Mouse (Mus musculus) liver, embryonic 14.5 days (tissue): ENCODE results near the gene Nol12. TPM values are rescaled to one million over a fixed set of nuclear protein-coding genes. Genes with fewer than 3 reads are reported as not detected.

Experiments used
- ATAC-seq: fragments of 200-750 bp; cut with Nextera tagmentation; 2 replicates; pipeline ENCODE4 v1.8.0; 2017; ENCODE audit warnings: moderate number of reproducible peaks, mild to moderate bottlenecking, moderate library complexity; ENCODE audit not compliant: insufficient read depth
- DNase-seq, 3 experiments: peaks; one replicate each; pipeline ENCODE4 v3.0.0-alpha.2; 2012 to 2013; ENCODE audit warnings: low read depth in 3 of 3, low spot score in 3 of 3
- H3K27ac ChIP-seq: fragments of 300-500 bp; sonication (generic); 2 replicates; pipeline ENCODE4 v1.5.1; 2014; ENCODE audit warnings: moderate library complexity, mild to moderate bottlenecking, control low read depth, inconsistent platforms
- H3K27me3 ChIP-seq: fragments of 300-500 bp; sonication (generic); 2 replicates; pipeline ENCODE4 v1.6.1; 2014; ENCODE audit warnings: mild to moderate bottlenecking, low read length, moderate library complexity; ENCODE audit not compliant: control insufficient read depth, insufficient read depth
- H3K36me3 ChIP-seq: fragments of 300-500 bp; sonication (generic); replicated peaks from 2 replicates; pipeline ENCODE4 v1.6.1; 2014; ENCODE audit warnings: low read depth; ENCODE audit not compliant: control insufficient read depth, insufficient read depth
- H3K4me1 ChIP-seq, 2 experiments: fragments of 200-500 bp in 1 of 2; fragments of 300-500 bp in 1 of 2; sonication (generic) in 1 of 2; replicated peaks; 2 replicates each; pipeline ENCODE4 v1.6.1; 2012 to 2014; ENCODE audit warnings: antibody characterized with exemption in 1 of 2, inconsistent platforms in 1 of 2, low read length in 1 of 2; ENCODE audit not compliant: control insufficient read depth in 2 of 2, insufficient read depth in 2 of 2
- H3K4me2 ChIP-seq: fragments of 300-500 bp; sonication (generic); 2 replicates; pipeline ENCODE4 v1.6.1; 2014; ENCODE audit warnings: low read depth, mild to moderate bottlenecking, control low read depth, moderate library complexity
- H3K4me3 ChIP-seq, 2 experiments: fragments of 200-500 bp in 1 of 2; fragments of 300-500 bp in 1 of 2; sonication (generic) in 1 of 2; 2 replicates each; pipeline ENCODE4 v1.5.1; 2012 to 2014; ENCODE audit warnings: low read depth in 2 of 2, low read length in 2 of 2, mild to moderate bottlenecking in 2 of 2, control low read depth in 1 of 2, inconsistent platforms in 1 of 2, moderate library complexity in 1 of 2; ENCODE audit not compliant: insufficient read depth in 1 of 2
- H3K9ac ChIP-seq: fragments of 300-500 bp; sonication (generic); replicated peaks from 2 replicates; pipeline ENCODE4 v1.6.1; 2014; ENCODE audit warnings: mild to moderate bottlenecking, control low read depth, moderate library complexity
- H3K9me3 ChIP-seq: fragments of 300-500 bp; sonication (generic); 2 replicates; pipeline ENCODE4 v1.6.1; 2016; ENCODE audit warnings: low read length, mixed read lengths; ENCODE audit not compliant: control insufficient read depth
- CTCF ChIP-seq: IDR thresholded peaks from 2 replicates; pipeline ENCODE4 v1.5.1; 2016; ENCODE audit warnings: antibody characterized with exemption, low read depth, control low read depth
- EP300 ChIP-seq: IDR thresholded peaks from 2 replicates; pipeline ENCODE4 v1.6.1; 2016; ENCODE audit warnings: antibody characterized with exemption, low read depth
- WGBS: fragments of 180-500 bp; shearing (Covaris S2); extraction: QIAGEN DNeasy Blood & Tissue Kit; methylation state at CpG from one replicate; pipeline ENCODE4 v1.1.7; 2014; ENCODE audit not compliant: insufficient replicate concordance; 5-methylcytosine and 5-hydroxymethylcytosine counted together
- microRNA-seq: library from miRNA; unstranded; fragments of <30 nt; microRNA quantifications from one replicate; pipeline ENCODE4, GENCODE M21; 2016
- polyA plus RNA-seq, 2 experiments: library from polyadenylated mRNA; depleted of rRNA in 1 of 2; stranded (reverse) in 1 of 2; unstranded in 1 of 2; fragments of >200 nt; fragmentation: Nextera tagmentation in 1 of 2; extraction: Ambion mirVana in 1 of 2; gene quantifications; 2 replicates each; pipeline versions ENCODE4 v1.2.1 to v1.2.3; 2012 to 2014

Gene Nol12
- polyA plus RNA-seq, 2 experiments, result 17.5 to 32.7 TPM

GRCm38 (mm10) chr15:78989152-78990092, 54.7 kb downstream of the Nol12 start:
- no peak for DNase-seq
- no peaks in the 10 kb centered on the region for H3K27me3 ChIP-seq
- no peak overlapping the region for H3K9ac ChIP-seq
- no peaks in the 10 kb centered on the region for H3K9me3 ChIP-seq
- H3K36me3 ChIP-seq, result peaks cover 29% of the 10 kb centered on the region
- no peak for ATAC-seq
- no peak overlapping the region for H3K4me2 ChIP-seq
- TF ChIP-seq EP300, result no peak
- no peak for TF ChIP-seq CTCF
- no peak overlapping the region for H3K27ac ChIP-seq
- H3K4me1 ChIP-seq, result peaks cover 1 to 4% of the 10 kb centered on the region in 2 experiments
- 75% methylated on average over 14 of the region's 14 CpGs for WGBS
- no peak overlapping the region for H3K4me3 ChIP-seq

- Histone ChIP-seq H3K4me3 (no peak overlapping the region), H3K27me3 (no peaks in the 10 kb centered on the region), H3K36me3 (peaks cover 35% of the 10 kb centered on the region), H3K9ac (no peak overlapping the region), H3K27ac (no peak overlapping the region), H3K4me1 (no peaks in the 10 kb centered on the region), H3K4me2 (no peak overlapping the region), H3K9me3 (no peaks in the 10 kb centered on the region)
- TF ChIP-seq EP300 (no peak), CTCF (no peak)
- 87% methylated on average over 9 of the region's 9 CpGs for WGBS
- DNase-seq, result no peak
- ATAC-seq, result no peak
These were observed 55.3 kb downstream of the Nol12 start for GRCm38 (mm10) chr15:78990093-78990463.

GRCm38 (mm10) chr15:78990970-78991525, 56.3 kb downstream of the Nol12 start:
- no peak for DNase-seq

GRCm38 (mm10) chr15:78992235-78992634, 57.5 kb downstream of the Nol12 start:
- TF ChIP-seq EP300 (no peak), CTCF (peak; percentile 55)
- Histone ChIP-seq H3K27ac (no peak overlapping the region), H3K4me3 (no peak overlapping the region), H3K4me1 (peaks cover 0 to 3% of the 10 kb centered on the region in 2 experiments; a peak in 2 of 4 replicates), H3K4me2 (no peak overlapping the region), H3K9me3 (no peaks in the 10 kb centered on the region), H3K27me3 (no peaks in the 10 kb centered on the region), H3K9ac (no peak overlapping the region), H3K36me3 (peaks cover 37% of the 10 kb centered on the region)
- DNase-seq (no peak), ATAC-seq (no peak)
- WGBS, result 81% methylated on average over 7 of the region's 7 CpGs

More at GRCm38 (mm10) chr15:78990970-78991525, 56.3 kb downstream of the Nol12 start:
- no peak for TF ChIP-seq CTCF
- no peak for TF ChIP-seq EP300
- Histone ChIP-seq H3K4me3 (no peak overlapping the region), H3K4me1 (peaks cover 0 to 2% of the 10 kb centered on the region in 2 experiments; a peak in 2 of 4 replicates), H3K9me3 (no peaks in the 10 kb centered on the region), H3K27ac (no peak overlapping the region), H3K36me3 (peaks cover 37% of the 10 kb centered on the region), H3K4me2 (no peak overlapping the region), H3K9ac (no peak overlapping the region), H3K27me3 (no peaks in the 10 kb centered on the region)
- 88% methylated on average over 25 of the region's 25 CpGs for WGBS
- ATAC-seq, result no peak

GRCm38 (mm10) chr15:78992925-78993324, 58.2 kb downstream of the Nol12 start:
- WGBS, result 93% methylated on average over 24 of the region's 24 CpGs
- Histone ChIP-seq H3K27me3 (no peaks in the 10 kb centered on the region), H3K9me3 (no peaks in the 10 kb centered on the region), H3K27ac (no peak overlapping the region), H3K4me1 (peaks cover 0 to 3% of the 10 kb centered on the region in 2 experiments; a peak in 2 of 4 replicates), H3K4me2 (no peak overlapping the region), H3K9ac (no peak overlapping the region), H3K36me3 (peaks cover 37% of the 10 kb centered on the region), H3K4me3 (no peak overlapping the region)
- DNase-seq (no peak), ATAC-seq (no peak)
- TF ChIP-seq CTCF (no peak), EP300 (no peak)

Small RNA genes within 50 kb of the gene (microRNA-seq; reads per million reads assigned to microRNA genes)
- not detected for gene Mir6955

Other genes with a start within 250 kb of the Nol12 start
- not detected in 2 replicates for gene Elfn2, start 216.2 kb upstream of the Nol12 start, polyA plus RNA-seq (2012; rRNA removed)
- gene Elfn2, start 216.2 kb upstream of the Nol12 start, polyA plus RNA-seq (2014; fragmentation: Nextera tagmentation; extraction: Ambion mirVana), result 0.04 TPM in 1 of 2 replicates, not detected in the other
- 3.4 and 3.7 TPM in 2 replicates for gene Mfng, start 161.5 kb upstream of the Nol12 start, polyA plus RNA-seq (2012; rRNA removed)
- gene Mfng, start 161.5 kb upstream of the Nol12 start, polyA plus RNA-seq (2014; fragmentation: Nextera tagmentation; extraction: Ambion mirVana), result 2.9 and 3.6 TPM in 2 replicates
- 2.2 and 2.5 TPM in 2 replicates for gene Card10, start 131.9 kb upstream of the Nol12 start, polyA plus RNA-seq (2012; rRNA removed)
- gene Card10, start 131.9 kb upstream of the Nol12 start, polyA plus RNA-seq (2014; fragmentation: Nextera tagmentation; extraction: Ambion mirVana), result 1.1 and 1.3 TPM in 2 replicates
- 8.1 and 10.1 TPM in 2 replicates for gene Cdc42ep1, start 92.3 kb upstream of the Nol12 start, polyA plus RNA-seq (2012; rRNA removed)
- gene Cdc42ep1, start 92.3 kb upstream of the Nol12 start, polyA plus RNA-seq (2014; fragmentation: Nextera tagmentation; extraction: Ambion mirVana), result 7.8 and 8.6 TPM in 2 replicates
- gene Lgals2, start 79.4 kb upstream of the Nol12 start, polyA plus RNA-seq (2012; rRNA removed), result 8.7 and 9.8 TPM in 2 replicates
- 14.0 and 15.0 TPM in 2 replicates for gene Lgals2, start 79.4 kb upstream of the Nol12 start, polyA plus RNA-seq (2014; fragmentation: Nextera tagmentation; extraction: Ambion mirVana)
- gene Gga1, start 57.7 kb upstream of the Nol12 start, polyA plus RNA-seq (2012; rRNA removed), result 16.6 and 19.1 TPM in 2 replicates
- gene Gga1, start 57.7 kb upstream of the Nol12 start, polyA plus RNA-seq (2014; fragmentation: Nextera tagmentation; extraction: Ambion mirVana), result 13.6 and 15.6 TPM in 2 replicates
- 0.03 and 0.17 TPM in 2 replicates for gene Gm49510, start 35.3 kb upstream of the Nol12 start, polyA plus RNA-seq (2012; rRNA removed)
- 0.10 and 0.13 TPM in 2 replicates for gene Gm49510, start 35.3 kb upstream of the Nol12 start, polyA plus RNA-seq (2014; fragmentation: Nextera tagmentation; extraction: Ambion mirVana)
- gene Sh3bp1, start 35.2 kb upstream of the Nol12 start, polyA plus RNA-seq (2012; rRNA removed), result 22.2 and 23.2 TPM in 2 replicates
- 13.3 and 15.3 TPM in 2 replicates for gene Sh3bp1, start 35.2 kb upstream of the Nol12 start, polyA plus RNA-seq (2014; fragmentation: Nextera tagmentation; extraction: Ambion mirVana)
- 9.3 and 9.7 TPM in 2 replicates for gene Pdxp, start 21.0 kb upstream of the Nol12 start, polyA plus RNA-seq (2012; rRNA removed)
- gene Pdxp, start 21.0 kb upstream of the Nol12 start, polyA plus RNA-seq (2014; fragmentation: Nextera tagmentation; extraction: Ambion mirVana), result 6.4 and 7.8 TPM in 2 replicates
- 447 and 459 TPM in 2 replicates for gene Lgals1, start 8.2 kb upstream of the Nol12 start, polyA plus RNA-seq (2012; rRNA removed)
- 641 and 675 TPM in 2 replicates for gene Lgals1, start 8.2 kb upstream of the Nol12 start, polyA plus RNA-seq (2014; fragmentation: Nextera tagmentation; extraction: Ambion mirVana)
- gene Triobp, start 12.8 kb downstream of the Nol12 start, polyA plus RNA-seq (2012; rRNA removed), result 16.1 and 17.0 TPM in 2 replicates
- 12.3 and 13.6 TPM in 2 replicates for gene Triobp, start 12.8 kb downstream of the Nol12 start, polyA plus RNA-seq (2014; fragmentation: Nextera tagmentation; extraction: Ambion mirVana)
- 53.1 and 65.2 TPM in 2 replicates for gene H1f0, start 93.5 kb downstream of the Nol12 start, polyA plus RNA-seq (2012; rRNA removed)
- 47.8 and 52.8 TPM in 2 replicates for gene H1f0, start 93.5 kb downstream of the Nol12 start, polyA plus RNA-seq (2014; fragmentation: Nextera tagmentation; extraction: Ambion mirVana)
- gene Galr3, start 107.0 kb downstream of the Nol12 start, polyA plus RNA-seq (2012; rRNA removed), result 0.30 and 0.50 TPM in 2 replicates
- gene Galr3, start 107.0 kb downstream of the Nol12 start, polyA plus RNA-seq (2014; fragmentation: Nextera tagmentation; extraction: Ambion mirVana), result not detected in 2 replicates
- gene Ankrd54, start 128.0 kb downstream of the Nol12 start, polyA plus RNA-seq (2012; rRNA removed), result 39.9 and 43.4 TPM in 2 replicates
- gene Ankrd54, start 128.0 kb downstream of the Nol12 start, polyA plus RNA-seq (2014; fragmentation: Nextera tagmentation; extraction: Ambion mirVana), result 37.7 and 48.3 TPM in 2 replicates
- 99.9 and 104 TPM in 2 replicates for gene Eif3l, start 140.2 kb downstream of the Nol12 start, polyA plus RNA-seq (2012; rRNA removed)
- gene Eif3l, start 140.2 kb downstream of the Nol12 start, polyA plus RNA-seq (2014; fragmentation: Nextera tagmentation; extraction: Ambion mirVana), result 130 and 132 TPM in 2 replicates
- gene Micall1, start 174.0 kb downstream of the Nol12 start, polyA plus RNA-seq (2012; rRNA removed), result 1.6 and 1.7 TPM in 2 replicates
- 0.69 and 0.71 TPM in 2 replicates for gene Micall1, start 174.0 kb downstream of the Nol12 start, polyA plus RNA-seq (2014; fragmentation: Nextera tagmentation; extraction: Ambion mirVana)
- 53.9 and 112 TPM in 2 replicates for gene Polr2f, start 206.1 kb downstream of the Nol12 start, polyA plus RNA-seq (2012; rRNA removed)
- gene Polr2f, start 206.1 kb downstream of the Nol12 start, polyA plus RNA-seq (2014; fragmentation: Nextera tagmentation; extraction: Ambion mirVana), result 181 and 183 TPM in 2 replicates
- gene 1700088E04Rik, start 206.3 kb downstream of the Nol12 start, polyA plus RNA-seq (2012; rRNA removed), result 0.19 and 0.46 TPM in 2 replicates
- gene 1700088E04Rik, start 206.3 kb downstream of the Nol12 start, polyA plus RNA-seq (2014; fragmentation: Nextera tagmentation; extraction: Ambion mirVana), result 0.52 and 0.93 TPM in 2 replicates
- gene Sox10, start 230.3 kb downstream of the Nol12 start, polyA plus RNA-seq (2012; rRNA removed), result 0.12 and 0.24 TPM in 2 replicates
- 0.14 TPM in 1 of 2 replicates, not detected in the other for gene Sox10, start 230.3 kb downstream of the Nol12 start, polyA plus RNA-seq (2014; fragmentation: Nextera tagmentation; extraction: Ambion mirVana)